Mouse (Mus musculus) left cerebral cortex, adult 2 months (tissue): ENCODE data around the gene Utp14a. TPM values are rescaled to one million over a fixed set of nuclear protein-coding genes. Genes with fewer than 3 reads are reported as not detected.

ENCODE experiments used
- DNase-seq, 2 experiments: peaks; one replicate each; pipeline ENCODE4 v3.0.0; 2021 to 2022; ENCODE audit warnings: low spot score in 2 of 2, mixed read lengths in 1 of 2; ENCODE audit errors: extremely low spot score in 1 of 2
- H3K27ac ChIP-seq: fragments of 200-600 bp; 2 replicates; pipeline ENCODE4 v1.8.1; 2022
- H3K4me3 ChIP-seq: fragments of 200-600 bp; 2 replicates; pipeline ENCODE4 v1.8.1; 2022
- CTCF ChIP-seq: fragments of 200-600 bp; IDR thresholded peaks from 2 replicates; pipeline ENCODE4 v1.8.1; 2022; ENCODE audit warnings: antibody characterized with exemption, mild to moderate bottlenecking, moderate library complexity
- intact Hi-C: fragments of 180-260 bp; cut with DNase I; formaldehyde crosslinking; loops from one replicate; pipeline ENCODE4 v1.15.1; 2025
- total RNA-seq, 2 experiments: library from RNA; stranded (reverse); gene quantifications; 2 replicates each; pipeline ENCODE4 v1.2.3; 2021

The Utp14a gene
- total RNA-seq, 2 experiments from 2014 or later: 15.5 to 19.2 TPM

DNA sequence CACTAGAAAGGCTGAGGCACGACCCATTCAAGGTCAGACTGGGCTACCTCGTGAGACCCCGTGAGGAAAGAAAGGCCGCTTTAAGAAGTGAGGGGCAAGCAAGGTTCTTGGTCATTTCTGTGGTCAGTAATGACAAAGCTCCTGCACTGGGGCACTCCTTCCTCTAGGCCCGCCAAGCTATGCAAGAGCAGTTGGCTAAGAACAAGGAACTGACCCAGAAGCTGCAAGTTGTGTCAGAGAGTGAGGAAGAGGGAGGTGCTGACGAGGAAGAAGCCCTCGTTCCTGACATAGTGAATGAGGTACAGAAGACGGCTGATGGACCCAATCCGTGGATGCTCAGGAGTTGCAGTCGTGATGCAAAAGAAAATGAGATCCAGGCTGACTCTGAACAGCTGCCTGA, 18.0 kb downstream of the Utp14a start:
- no peak for TF ChIP-seq CTCF
- no peak for DNase-seq
- intact Hi-C loops: no loop called here
- no peak overlapping the region for H3K27ac ChIP-seq
- no peak overlapping the region for H3K4me3 ChIP-seq

DNA sequence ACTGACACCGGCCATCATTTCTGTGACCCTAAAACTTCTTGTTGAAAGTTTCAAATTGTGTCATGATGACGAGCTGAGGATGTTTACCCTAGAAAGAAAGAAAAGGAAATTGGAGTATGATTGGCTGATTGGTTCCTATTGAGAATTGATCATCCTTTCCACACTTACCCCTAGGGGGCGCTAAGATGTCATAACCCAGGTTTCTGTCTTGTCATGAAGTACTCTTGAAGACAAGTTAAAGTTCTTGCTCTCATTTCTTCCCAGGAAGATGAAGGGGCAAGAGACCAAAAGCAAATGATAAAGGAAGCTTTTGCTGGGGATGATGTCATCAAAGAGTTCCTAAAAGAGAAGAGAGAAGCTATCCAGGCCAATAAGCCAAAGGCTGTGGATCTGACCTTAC, 21.4 kb downstream of the Utp14a start:
- peak; percentile 68 for TF ChIP-seq CTCF
- DNase-seq: peak; percentile 9 to 21
- no peak overlapping the region for H3K27ac ChIP-seq
- intact Hi-C loops: loop anchor here (2.0 kb wide), 2 partner anchors 105 to 131 kb away; no protein-coding TSS in a partner anchor
- H3K4me3 ChIP-seq: no peak overlapping the region

DNA sequence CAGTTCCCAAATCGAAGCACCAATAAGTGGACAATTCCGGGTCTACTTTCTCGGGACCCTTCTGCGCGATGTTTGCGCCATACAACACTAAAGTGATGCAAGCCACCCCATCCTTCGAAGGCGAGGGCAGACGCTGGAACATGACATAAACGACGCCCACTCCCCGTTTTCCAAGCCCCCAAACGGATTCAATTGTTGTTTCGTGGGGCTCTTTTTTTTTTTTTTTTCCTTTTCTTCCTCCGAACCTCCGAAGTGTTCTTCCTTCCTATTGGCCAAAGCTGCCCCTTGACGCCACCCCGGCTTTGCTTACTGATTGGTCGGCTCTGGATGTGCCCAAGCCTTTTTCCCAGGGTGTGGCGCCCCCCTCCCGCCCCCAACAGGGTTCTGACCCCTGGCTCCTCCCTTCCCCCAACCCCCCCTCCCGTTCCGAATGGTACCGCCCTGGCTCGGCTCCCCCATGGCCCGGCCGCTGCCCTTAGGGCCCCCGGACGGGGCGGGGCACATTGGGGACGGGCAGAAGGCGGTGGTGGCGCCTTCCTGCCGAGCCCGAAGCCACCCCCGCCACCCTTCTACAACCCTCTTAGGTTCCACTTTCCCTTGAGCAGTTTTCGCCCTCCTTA, 27.8 kb downstream of the Utp14a start:
- intact Hi-C loops: loop anchor here (1.0 kb wide), 1 partner anchor 59 kb away; no protein-coding TSS in a partner anchor
- no peak for TF ChIP-seq CTCF
- Histone ChIP-seq H3K27ac (peak overlapping the region; percentile 86), H3K4me3 (peak overlapping the region; percentile 64)
- DNase-seq: peak; percentile 48 to 68

- peak overlapping the region; percentile 86 for H3K27ac ChIP-seq
- H3K4me3 ChIP-seq: peak overlapping the region; percentile 64
- peak; percentile 32 to 41 for DNase-seq
- intact Hi-C loops: loop anchor here (1.0 kb wide), 1 partner anchor 58 kb away; no protein-coding TSS in a partner anchor
- no peak for TF ChIP-seq CTCF
Observed at GRCm38 (mm10) chrX:48285006-48285650, 28.5 kb downstream of the Utp14a start.

- peak overlapping the region; percentile 40 for H3K4me3 ChIP-seq
- intact Hi-C loops: loop anchor here (1.0 kb wide), 1 partner anchor 58 kb away; no protein-coding TSS in a partner anchor
- H3K27ac ChIP-seq: peak overlapping the region; percentile 66
- peak in 1 of 2 experiments; percentile 24 for DNase-seq
- no peak for TF ChIP-seq CTCF
Observed at GRCm38 (mm10) chrX:48285651-48286021, 29.0 kb downstream of the Utp14a start.

- TF ChIP-seq CTCF: no peak
- Histone ChIP-seq H3K27ac (no peak overlapping the region), H3K4me3 (no peak overlapping the region)
- DNase-seq: no peak
- intact Hi-C loops: no loop called here
Observed at GRCm38 (mm10) chrX:48286488-48286887, 29.8 kb downstream of the Utp14a start.

DNA sequence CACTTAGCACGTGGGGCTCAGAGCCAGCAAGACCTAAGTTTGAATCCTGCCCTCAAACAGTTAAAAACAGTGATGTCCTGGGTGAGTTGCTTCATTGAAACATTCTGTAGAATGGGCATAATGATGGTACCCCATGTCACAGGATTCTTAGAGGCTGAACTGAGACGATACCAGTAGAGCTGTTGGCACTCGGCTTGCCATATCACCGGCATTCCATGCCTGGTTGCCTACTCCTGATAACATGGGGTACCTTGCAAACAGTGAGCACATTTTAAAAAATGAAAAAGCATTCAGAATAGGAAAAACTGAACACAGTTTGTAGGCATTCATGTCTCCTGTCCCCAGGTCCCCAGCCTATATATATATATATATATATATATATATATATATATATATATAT, 31.3 kb downstream of the Utp14a start:
- intact Hi-C loops: no loop called here

DNA sequence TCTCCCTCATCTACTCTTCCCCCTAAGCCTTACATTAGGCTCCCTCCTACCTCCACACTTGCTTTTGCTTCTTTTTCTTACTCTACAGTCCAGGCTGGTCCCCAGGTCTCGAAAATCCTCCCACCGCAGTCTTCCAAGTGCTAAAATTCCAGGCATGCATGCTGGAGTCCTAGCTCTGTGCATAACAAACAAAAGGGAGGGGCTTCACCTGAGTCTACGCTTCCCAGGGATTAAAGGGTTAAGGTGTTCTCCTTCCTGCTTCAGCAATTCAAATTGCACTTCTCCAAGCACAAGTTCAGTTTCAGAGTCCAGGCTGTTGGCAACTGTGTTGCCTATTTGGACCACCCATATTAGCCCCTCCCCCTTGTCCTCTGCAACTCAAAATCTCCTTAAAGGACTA, 34.8 kb downstream of the Utp14a start:
- H3K27ac ChIP-seq: no peak overlapping the region
- intact Hi-C loops: no loop called here
- H3K4me3 ChIP-seq: no peak overlapping the region
- DNase-seq: no peak
- TF ChIP-seq CTCF: no peak

More for the DNA sequence above, 31.3 kb downstream of the Utp14a start:
- H3K27ac ChIP-seq: no peak overlapping the region
- TF ChIP-seq CTCF: no peak
- no peak overlapping the region for H3K4me3 ChIP-seq
- DNase-seq: no peak

DNA sequence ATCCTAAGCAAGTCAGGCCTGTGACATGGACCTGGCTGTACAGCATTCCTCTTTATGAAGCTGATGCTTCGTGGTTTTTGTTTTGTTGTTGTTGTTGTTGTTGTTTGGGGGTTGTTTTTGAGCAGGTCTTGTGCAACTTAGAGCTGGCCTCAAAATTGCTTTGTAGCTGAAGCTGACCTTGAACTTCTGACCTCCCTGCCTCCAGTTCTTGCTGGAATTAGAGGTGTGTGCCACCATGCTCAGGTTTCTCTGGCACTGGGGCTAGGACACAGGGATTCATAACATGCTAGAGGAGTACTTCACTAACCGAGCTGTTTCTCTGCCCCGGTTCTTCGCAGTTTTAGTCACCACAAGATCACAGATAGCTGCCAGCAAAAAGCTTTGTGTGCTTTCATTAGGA, 48.7 kb downstream of the Utp14a start:
- DNase-seq: no peak
- Histone ChIP-seq H3K4me3 (no peak overlapping the region), H3K27ac (no peak overlapping the region)
- TF ChIP-seq CTCF: no peak
- intact Hi-C loops: no loop called here

GRCm38 (mm10) chrX:48310706-48311517, 54.2 kb downstream of the Utp14a start:
- intact Hi-C loops: no loop called here
- no peak for TF ChIP-seq CTCF

GRCm38 (mm10) chrX:48311727-48312126, 55.1 kb downstream of the Utp14a start:
- intact Hi-C loops: no loop called here
- H3K27ac ChIP-seq: no peak overlapping the region
- TF ChIP-seq CTCF: no peak
- H3K4me3 ChIP-seq: no peak overlapping the region
- DNase-seq: no peak

More at GRCm38 (mm10) chrX:48310706-48311517, 54.2 kb downstream of the Utp14a start:
- no peak for DNase-seq
- H3K27ac ChIP-seq: no peak overlapping the region
- no peak overlapping the region for H3K4me3 ChIP-seq
